Mouse (Mus musculus): ENCODE measurements around the gene Rnf24.

- TF ChIP-seq MAFK (IDR thresholded peaks at IDR 0.05; ENCODE audit: insufficient read depth, low read depth, low read length) (no peak), ZNF384 (IDR thresholded peaks at IDR 0.05; ENCODE audit: low read depth, low read length) (no peak)
Measured at GRCm38 (mm10) chr2:131260544-131261307, 92.0 kb downstream of the Rnf24 start.

Data from ES-E14 (cell line).